Mouse (Mus musculus) heart, postnatal 0 days (tissue): Measurements from ENCODE around the gene Ern1. TPM values are rescaled to one million over a fixed set of nuclear protein-coding genes. Genes with fewer than 3 reads are reported as not detected.
"Not testable (repeated sequence)": the region's sequence is repeated elsewhere in the genome, so short reads cannot be mapped to it uniquely, and the experiment has no call there.

Source experiments
- ATAC-seq: fragments of 200-750 bp; cut with Nextera tagmentation; 2 replicates; pipeline ENCODE4 v1.8.0; 2017; ENCODE audit warnings: low read depth, moderate number of reproducible peaks, moderate library complexity; ENCODE audit not compliant: insufficient read depth
- DNase-seq: peaks from one replicate; pipeline ENCODE4 v3.0.0-alpha.2; 2016; ENCODE audit warnings: low spot score
- H3K27ac ChIP-seq: fragments of 300-500 bp; sonication (generic); 2 replicates; pipeline ENCODE4 v1.5.1; 2014; ENCODE audit warnings: low read depth, mild to moderate bottlenecking
- H3K27me3 ChIP-seq: fragments of 300-500 bp; sonication (generic); 2 replicates; pipeline ENCODE4 v1.6.1; 2014; ENCODE audit warnings: low read length, mixed read lengths; ENCODE audit not compliant: control insufficient read depth, insufficient read depth
- H3K36me3 ChIP-seq: fragments of 300-500 bp; sonication (generic); replicated peaks from 2 replicates; pipeline ENCODE4 v1.6.1; 2014; ENCODE audit warnings: low read length, mixed read lengths; ENCODE audit not compliant: control insufficient read depth, insufficient read depth
- H3K4me1 ChIP-seq: fragments of 300-500 bp; sonication (generic); 2 replicates; pipeline ENCODE4 v1.6.1; 2014; ENCODE audit warnings: antibody characterized with exemption; ENCODE audit not compliant: control insufficient read depth, insufficient read depth
- H3K4me2 ChIP-seq: fragments of 300-500 bp; sonication (generic); 2 replicates; pipeline ENCODE4 v1.6.1; 2014; ENCODE audit warnings: low read depth, mild to moderate bottlenecking, low read length, moderate library complexity
- H3K4me3 ChIP-seq: fragments of 300-500 bp; sonication (generic); 2 replicates; pipeline ENCODE4 v1.5.1; 2014; ENCODE audit warnings: low read depth, low read length
- H3K9ac ChIP-seq: fragments of 300-500 bp; sonication (generic); replicated peaks from 2 replicates; pipeline ENCODE4 v1.6.1; 2014; ENCODE audit warnings: low read depth, low read length, mixed read lengths
- H3K9me3 ChIP-seq: fragments of 300-500 bp; sonication (generic); replicated peaks from 2 replicates; pipeline ENCODE4 v1.6.1; 2016; ENCODE audit warnings: low read length; ENCODE audit not compliant: control insufficient read depth
- CTCF ChIP-seq: IDR thresholded peaks from 2 replicates; pipeline ENCODE4 v1.5.1; 2016; ENCODE audit warnings: antibody characterized with exemption, control low read depth, low read depth
- EP300 ChIP-seq: IDR thresholded peaks from 2 replicates; pipeline ENCODE4 v1.6.1; 2016; ENCODE audit warnings: antibody characterized with exemption, low read depth
- WGBS: fragments of 180-500 bp; shearing (Covaris S2); extraction: QIAGEN DNeasy Blood & Tissue Kit; methylation state at CpG from one replicate; pipeline ENCODE4 v1.1.7; 2014; 5-methylcytosine and 5-hydroxymethylcytosine counted together
- polyA plus RNA-seq: library from polyadenylated mRNA; unstranded; fragments of >200 nt; fragmentation: Nextera tagmentation; extraction: Ambion mirVana; gene quantifications from 2 replicates; pipeline ENCODE4 v1.2.1, GENCODE M21; 2015
- total RNA-seq: library from RNA; depleted of rRNA; stranded (reverse); fragments of >200 nt; gene quantifications from 2 replicates; pipeline ENCODE4 v1.2.3, GENCODE M21; 2014; ENCODE audit warnings: low replicate concordance

Gene Ern1
- total and polyA plus RNA-seq, 2 experiments from 2014 or later, result 2.6 to 5.0 TPM

GRCm38 (mm10) chr11:106461145-106461932, 26.3 kb downstream of the Ern1 start:
- Histone ChIP-seq H3K36me3 (no peaks in the 10 kb centered on the region), H3K27me3 (no peaks in the 10 kb centered on the region), H3K27ac (no peak overlapping the region), H3K9ac (peak overlapping the region; percentile 10; the same call in 1 of the 2 replicates), H3K4me3 (no peak overlapping the region), H3K4me2 (no peak overlapping the region), H3K9me3 (no peaks in the 10 kb centered on the region), H3K4me1 (peaks cover 17% of the 10 kb centered on the region)
- ATAC-seq (no peak), DNase-seq (no peak)
- TF ChIP-seq EP300 (no peak), CTCF (no peak)
- 82% methylated on average over 5 of the region's 5 CpGs for WGBS

DNA sequence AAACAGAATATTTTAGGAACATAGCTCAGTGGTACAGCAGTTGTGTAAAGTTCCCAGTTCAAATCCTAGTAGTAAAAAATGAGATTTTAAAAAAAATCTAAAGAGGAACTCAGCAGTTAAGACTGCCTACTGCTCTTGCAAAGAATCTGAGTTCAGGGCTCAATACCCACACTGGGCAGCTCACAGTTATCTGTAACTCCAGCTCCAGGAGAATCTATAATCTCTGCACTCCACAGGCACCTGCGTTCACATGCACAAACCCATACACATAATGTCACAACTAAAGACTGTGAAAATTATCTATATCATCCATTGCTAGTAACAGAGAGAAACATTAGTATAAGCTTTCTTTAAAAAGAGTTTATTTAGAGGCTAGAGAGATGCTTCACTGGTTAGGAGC, 27.0 kb downstream of the Ern1 start:
- no peak for DNase-seq
- Histone ChIP-seq H3K9ac (no peak overlapping the region), H3K4me3 (no peak overlapping the region), H3K9me3 (no peaks in the 10 kb centered on the region), H3K36me3 (no peaks in the 10 kb centered on the region), H3K4me1 (peaks cover 17% of the 10 kb centered on the region), H3K27me3 (no peaks in the 10 kb centered on the region), H3K4me2 (no peak overlapping the region), H3K27ac (no peak overlapping the region)
- TF ChIP-seq CTCF (no peak), EP300 (no peak)
- ATAC-seq, result no peak
- 97% methylated on average over 1 of the region's 1 CpGs for WGBS

- Histone ChIP-seq H3K27me3 (no peaks in the 10 kb centered on the region), H3K4me3 (no peak overlapping the region), H3K9ac (no peak overlapping the region), H3K27ac (no peak overlapping the region), H3K4me2 (no peak overlapping the region), H3K36me3 (no peaks in the 10 kb centered on the region), H3K4me1 (peaks cover 17% of the 10 kb centered on the region), H3K9me3 (no peaks in the 10 kb centered on the region)
- no peak for ATAC-seq
- TF ChIP-seq EP300, result no peak
- no peak for TF ChIP-seq CTCF
- DNase-seq, result no peak
- 62% methylated on average over 4 of the region's 4 CpGs for WGBS
Measured at GRCm38 (mm10) chr11:106458540-106458939, 29.1 kb downstream of the Ern1 start.

DNA sequence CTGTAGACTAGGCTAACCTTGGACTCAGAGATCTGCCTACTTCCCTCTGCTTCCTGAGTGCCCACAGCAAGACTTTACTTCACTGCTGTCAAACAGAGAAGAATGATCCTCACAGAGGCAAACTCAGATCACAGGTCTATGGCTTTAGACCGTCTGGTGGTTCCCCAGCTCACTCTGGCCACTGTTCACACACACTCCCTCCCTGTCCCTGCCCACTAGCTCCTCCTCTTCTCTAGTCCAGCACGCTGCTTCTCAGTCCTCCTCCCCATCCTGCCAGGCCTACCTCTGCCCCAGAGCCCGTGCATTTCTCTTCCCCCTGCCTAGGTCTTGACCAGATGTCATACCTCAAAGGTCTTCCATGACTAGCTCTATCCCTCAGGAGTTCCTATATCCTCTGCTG, 44.0 kb downstream of the Ern1 start:
- no peak for TF ChIP-seq EP300
- no peak for TF ChIP-seq CTCF
- Histone ChIP-seq H3K4me1 (no peaks in the 10 kb centered on the region), H3K27ac (no peak overlapping the region), H3K36me3 (no peaks in the 10 kb centered on the region), H3K9ac (no peak overlapping the region), H3K27me3 (no peaks in the 10 kb centered on the region), H3K9me3 (no peaks in the 10 kb centered on the region), H3K4me2 (no peak overlapping the region), H3K4me3 (no peak overlapping the region)
- WGBS, result 41% methylated on average over 3 of the region's 3 CpGs
- ATAC-seq (no peak), DNase-seq (no peak)

DNA sequence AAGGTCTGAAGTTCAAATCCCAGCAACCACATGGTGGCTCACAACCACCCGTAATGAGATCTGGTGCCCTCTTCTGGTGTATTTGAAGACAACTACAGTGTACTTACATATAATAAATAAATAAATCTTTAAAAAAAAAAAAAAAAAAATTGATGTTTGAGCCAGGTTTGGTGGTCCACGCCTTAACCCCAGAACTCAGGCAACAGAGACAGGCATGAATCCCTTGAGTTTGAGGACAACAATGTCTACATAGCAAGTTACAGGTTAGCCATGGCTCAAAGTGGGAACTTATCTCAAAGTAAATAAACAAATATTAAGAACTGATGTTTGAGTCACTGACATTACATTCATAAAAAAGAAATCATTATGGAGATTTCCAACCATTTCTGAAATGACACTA, 45.1 kb downstream of the Ern1 start:
- H3K9ac ChIP-seq, H3K4me2 ChIP-seq, DNase-seq, ATAC-seq, H3K27ac ChIP-seq, H3K36me3 ChIP-seq, H3K9me3 ChIP-seq, H3K27me3 ChIP-seq, H3K4me1 ChIP-seq, H3K4me3 ChIP-seq: not testable (repeated sequence)
- WGBS, result 87% methylated on average over 2 of the region's 2 CpGs
- TF ChIP-seq CTCF, result 0 out of 2 replicates have a peak, but pooled peaks have one; percentile 9

DNA sequence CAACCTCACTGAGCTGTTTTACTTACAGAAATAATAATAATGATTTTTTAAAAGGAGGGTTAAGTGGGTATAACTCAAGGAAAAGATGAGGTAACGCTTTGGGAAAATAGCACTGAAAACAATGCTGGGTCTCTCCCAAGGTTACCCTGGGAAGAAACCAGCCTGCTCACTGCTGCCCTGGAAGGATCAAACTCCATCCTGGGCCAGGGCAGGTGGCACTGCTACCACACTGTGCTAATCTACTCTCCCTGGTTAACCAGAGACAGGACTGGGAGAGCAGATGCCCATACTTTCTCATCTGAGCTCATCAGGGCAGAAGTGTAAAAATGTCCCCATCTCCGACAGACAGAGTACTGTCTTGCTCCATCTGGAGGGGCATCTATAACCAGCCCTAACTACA, 47.3 kb downstream of the Ern1 start:
- Histone ChIP-seq H3K27ac (no peak overlapping the region), H3K4me1 (no peaks in the 10 kb centered on the region), H3K4me3 (no peak overlapping the region), H3K9ac (no peak overlapping the region), H3K4me2 (no peak overlapping the region), H3K27me3 (no peaks in the 10 kb centered on the region), H3K9me3 (no peaks in the 10 kb centered on the region), H3K36me3 (no peaks in the 10 kb centered on the region)
- TF ChIP-seq EP300 (no peak), CTCF (no peak)
- WGBS, result 82% methylated on average over 2 of the region's 2 CpGs
- no peak for ATAC-seq
- DNase-seq, result no peak
